Mouse (Mus musculus) sigmoid colon, adult 10 weeks (tissue): ENCODE data around the gene Asphd1. TPM values are rescaled to one million over a fixed set of nuclear protein-coding genes. Genes with fewer than 3 reads are reported as not detected.

Source experiments
- polyA plus RNA-seq: library from polyadenylated mRNA; stranded (reverse); fragments of 350-450 nt; fragmentation: Illumina TruSeq; extraction: RNeasy Lipid Tissue Mini Kit (QIAGEN cat#74804); gene quantifications from one replicate; pipeline ENCODE4 v1.2.3, GENCODE M21; 2014; ENCODE audit warnings: low read depth, low replicate concordance

Gene Asphd1
- polyA plus RNA-seq = not detected

GRCm38 (mm10) chr7:126949403-126949792, at the start of gene Asphd1:
Gene Asphd1, minus strand, starts transcription at chr7:126949582.

GRCm38 (mm10) chr7:126975950-126976866, 26.8 kb upstream of the Asphd1 start, which contains the start of gene Cdiptos:
Gene Cdiptos, minus strand, starts transcription at chr7:126976098.

GRCm38 (mm10) chr7:126975893-126975949, 26.3 kb upstream of the Asphd1 start, which contains the start of gene Cdipt:
Gene Cdipt, plus strand, starts transcription at chr7:126975914.

GRCm38 (mm10) chr7:126949793-126950646, 638 bp upstream of the Asphd1 start, which contains the start of gene Sez6l2:
Gene Sez6l2, plus strand, starts transcription at chr7:126950563.

GRCm38 (mm10) chr7:126928384-126929037, 20.9 kb downstream of the Asphd1 start, which contains the start of gene Kctd13:
Gene Kctd13, plus strand, starts transcription at chr7:126928879.

DNA sequence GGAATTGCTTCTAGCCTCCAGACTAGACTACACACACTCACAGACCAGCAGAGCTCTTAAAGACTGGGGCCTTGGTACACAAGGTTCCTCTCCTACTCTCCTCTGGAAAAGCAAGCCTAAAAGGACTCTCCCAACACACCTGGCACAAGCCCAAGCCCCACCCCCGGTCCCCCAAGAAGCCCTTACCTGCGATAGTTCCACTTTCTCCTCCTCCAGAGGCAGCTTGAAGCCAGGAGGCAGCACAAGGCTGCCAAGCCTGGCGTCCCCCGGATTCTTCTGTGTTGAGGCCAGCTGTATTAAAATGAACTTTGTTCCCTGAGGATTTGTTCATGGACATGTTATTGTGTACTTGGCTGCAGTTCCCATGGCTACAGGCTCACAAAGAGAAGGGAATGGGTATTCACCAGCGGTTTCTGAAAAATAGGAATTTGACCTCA, 26.7 kb downstream of the Asphd1 start, which contains the start of gene Tmem219:
Gene Tmem219 (minus strand): TSS at position 294 of the 437 bp plus-strand sequence.

Other genes with a start within 250 kb of the Asphd1 start
- gene Coro1a, start 241.8 kb downstream of the Asphd1 start, polyA plus RNA-seq = 4.6 TPM
- 43.9 TPM for gene Mapk3, start 190.0 kb downstream of the Asphd1 start, polyA plus RNA-seq
- 3.2 TPM for gene Gdpd3, start 183.2 kb downstream of the Asphd1 start, polyA plus RNA-seq
- 17.7 TPM for gene Ypel3, start 172.6 kb downstream of the Asphd1 start, polyA plus RNA-seq
- gene Tbx6, start 168.1 kb downstream of the Asphd1 start, polyA plus RNA-seq = not detected
- gene Ppp4c, start 157.1 kb downstream of the Asphd1 start, polyA plus RNA-seq = 47.0 TPM
- not detected for gene Fam57b, start 151.9 kb downstream of the Asphd1 start, polyA plus RNA-seq
- gene 4930451I11Rik, start 117.9 kb downstream of the Asphd1 start, polyA plus RNA-seq = not detected
- gene Doc2a, start 102.2 kb downstream of the Asphd1 start, polyA plus RNA-seq = not detected
- gene Hirip3, start 87.6 kb downstream of the Asphd1 start, polyA plus RNA-seq = 11.7 TPM
- gene Ino80e, start 87.2 kb downstream of the Asphd1 start, polyA plus RNA-seq = 17.4 TPM
- gene Taok2, start 64.9 kb downstream of the Asphd1 start, polyA plus RNA-seq = 10.1 TPM
- 12.7 TPM for gene Tmem219, start 26.7 kb downstream of the Asphd1 start, polyA plus RNA-seq
- gene Kctd13, start 20.7 kb downstream of the Asphd1 start, polyA plus RNA-seq = 6.1 TPM
- 2.1 TPM for gene Sez6l2, start 981 bp upstream of the Asphd1 start, polyA plus RNA-seq
- gene Cdipt, start 26.3 kb upstream of the Asphd1 start, polyA plus RNA-seq = 14.6 TPM
- gene Cdiptos, start 26.5 kb upstream of the Asphd1 start, polyA plus RNA-seq = 1.6 TPM
- gene Mvp, start 65.0 kb upstream of the Asphd1 start, polyA plus RNA-seq = 2.1 TPM
- gene Pagr1b, start 66.9 kb upstream of the Asphd1 start, polyA plus RNA-seq = not detected
- not detected for gene Pagr1a, start 67.8 kb upstream of the Asphd1 start, polyA plus RNA-seq
- 0.69 TPM for gene Gm42742, start 71.5 kb upstream of the Asphd1 start, polyA plus RNA-seq
- gene Prrt2, start 71.6 kb upstream of the Asphd1 start, polyA plus RNA-seq = 1.0 TPM
- gene Maz, start 77.5 kb upstream of the Asphd1 start, polyA plus RNA-seq = 19.3 TPM
- gene Kif22, start 92.9 kb upstream of the Asphd1 start, polyA plus RNA-seq = 2.2 TPM
- 1,501 TPM for gene Zg16, start 137.7 kb upstream of the Asphd1 start, polyA plus RNA-seq
- gene AI467606, start 141.8 kb upstream of the Asphd1 start, polyA plus RNA-seq = 2.7 TPM
- gene Qprt, start 172.6 kb upstream of the Asphd1 start, polyA plus RNA-seq = 0.35 TPM
- 0.98 TPM for gene Spn, start 188.2 kb upstream of the Asphd1 start, polyA plus RNA-seq
- gene Cd2bp2, start 246.5 kb upstream of the Asphd1 start, polyA plus RNA-seq = 11.7 TPM